Mouse (Mus musculus): ENCODE measurements around the gene Cdk20. TPM values are rescaled to one million over a fixed set of nuclear protein-coding genes. Genes with fewer than 3 reads are reported as not detected.

Gene Cdk20
- polyA plus RNA-seq, 1 experiment from 2014 or later: 4.1 TPM

- Histone ChIP-seq H3K36me3 (ENCODE audit: control insufficient read depth, insufficient read depth) (no peaks in the 10 kb centered on the region), H3K4me3 (ENCODE audit: low read depth, low read length) (no peak overlapping the region), H3K9ac (ENCODE audit: low read depth, low read length) (no peak overlapping the region), H3K9me3 (ENCODE audit: control insufficient read depth) (no peaks in the 10 kb centered on the region), H3K27me3 (replicated peaks; ENCODE audit: control insufficient read depth, insufficient read depth, low read length) (no peaks in the 10 kb centered on the region), H3K27ac (ENCODE audit: low read depth, low read length) (no peak overlapping the region), H3K4me2 (replicated peaks; ENCODE audit: low read depth) (no peak overlapping the region), H3K4me1 (replicated peaks; ENCODE audit: control insufficient read depth, insufficient read depth, low read length) (no peaks in the 10 kb centered on the region)
- WGBS: 63% methylated on average over 6 of the region's 6 CpGs
- no peak for TF ChIP-seq CTCF (IDR thresholded peaks at IDR 0.05; ENCODE audit: low read depth)
- ATAC-seq: no peak
Observed at GRCm38 (mm10) chr13:64405550-64405949, 26.6 kb upstream of the Cdk20 start.

DNA sequence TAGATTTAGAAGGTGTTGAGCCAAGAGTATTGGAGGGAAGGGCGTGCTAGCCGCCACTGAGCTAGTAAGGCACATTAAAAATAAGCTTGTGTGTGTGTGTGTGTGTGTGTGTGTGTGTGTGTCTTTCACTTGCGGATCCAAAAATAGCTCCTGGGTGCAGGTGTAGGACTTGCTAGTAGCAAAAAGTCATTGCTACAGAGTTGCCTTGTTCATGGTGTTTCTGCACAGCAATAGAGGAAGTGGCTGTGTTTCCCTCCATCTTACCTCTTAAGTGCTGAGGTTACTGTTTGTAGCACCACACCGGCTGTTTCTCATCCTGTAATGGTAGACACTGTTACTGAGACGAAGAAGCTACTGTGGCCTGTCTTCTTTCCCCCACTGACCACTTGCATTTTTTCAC is 24.1 kb upstream of the Cdk20 start:
- TF ChIP-seq CTCF (IDR thresholded peaks at IDR 0.05; ENCODE audit: low read depth): no peak
- WGBS: 82% methylated on average over 5 of the region's 5 CpGs
- no peaks in the 10 kb centered on the region for H3K36me3 ChIP-seq (ENCODE audit: control insufficient read depth, insufficient read depth)
- H3K4me2 ChIP-seq (replicated peaks; ENCODE audit: low read depth): no peak overlapping the region
- H3K9me3 ChIP-seq (ENCODE audit: control insufficient read depth): no peaks in the 10 kb centered on the region
- H3K27ac ChIP-seq (ENCODE audit: low read depth, low read length): no peak overlapping the region
- H3K27me3 ChIP-seq (replicated peaks; ENCODE audit: control insufficient read depth, insufficient read depth, low read length): no peaks in the 10 kb centered on the region
- H3K9ac ChIP-seq (ENCODE audit: low read depth, low read length): no peak overlapping the region
- no peaks in the 10 kb centered on the region for H3K4me1 ChIP-seq (replicated peaks; ENCODE audit: control insufficient read depth, insufficient read depth, low read length)
- no peak for ATAC-seq
- H3K4me3 ChIP-seq (ENCODE audit: low read depth, low read length): no peak overlapping the region

DNA sequence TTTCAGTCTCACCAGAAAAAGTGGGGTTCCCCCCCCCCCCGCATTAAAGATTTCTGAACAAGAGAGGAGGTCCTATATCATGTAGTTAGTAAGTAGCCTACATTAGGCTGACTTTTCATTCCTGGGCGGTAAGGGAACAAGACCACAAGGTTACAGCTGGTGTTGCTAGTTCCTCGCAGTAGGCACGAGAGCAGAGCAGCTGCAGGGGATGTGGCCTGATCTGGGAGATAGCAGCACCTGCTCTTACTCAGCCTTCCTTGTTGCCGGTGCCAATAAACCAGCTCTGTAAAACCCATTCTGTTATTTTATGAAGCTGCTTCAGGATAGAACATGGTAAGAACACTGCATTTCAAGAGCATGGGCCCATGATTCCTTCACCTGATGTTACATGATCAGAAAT is 21.5 kb upstream of the Cdk20 start:
- 47% methylated on average over 5 of the region's 5 CpGs for WGBS
- no peak overlapping the region for H3K9ac ChIP-seq (ENCODE audit: low read depth, low read length)
- no peak for ATAC-seq

DNA sequence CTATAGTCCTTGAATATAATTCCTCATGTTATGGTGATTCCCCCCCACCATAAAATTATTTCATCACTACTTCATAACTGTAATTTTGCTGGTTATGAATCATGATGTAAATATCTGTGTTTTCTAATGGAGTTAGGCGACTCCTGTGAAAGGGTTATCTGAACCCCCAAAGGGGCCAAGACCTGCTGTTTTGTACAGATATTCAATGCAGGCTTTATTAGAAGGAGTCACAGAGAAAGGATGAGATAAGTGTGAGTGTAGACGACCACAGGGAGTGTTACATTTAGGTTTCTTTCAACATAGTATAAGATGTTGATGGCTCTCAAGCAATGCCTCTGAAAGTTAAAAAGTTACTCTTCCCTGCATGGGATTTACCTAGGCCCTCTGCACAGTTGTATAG is 20.8 kb upstream of the Cdk20 start:
- Histone ChIP-seq H3K27ac (ENCODE audit: low read depth, low read length) (no peak overlapping the region), H3K9ac (ENCODE audit: low read depth, low read length) (no peak overlapping the region), H3K27me3 (replicated peaks; ENCODE audit: control insufficient read depth, insufficient read depth, low read length) (no peaks in the 10 kb centered on the region), H3K9me3 (ENCODE audit: control insufficient read depth) (no peaks in the 10 kb centered on the region), H3K36me3 (ENCODE audit: control insufficient read depth, insufficient read depth) (no peaks in the 10 kb centered on the region), H3K4me3 (ENCODE audit: low read depth, low read length) (no peak overlapping the region), H3K4me2 (replicated peaks; ENCODE audit: low read depth) (no peak overlapping the region), H3K4me1 (replicated peaks; ENCODE audit: control insufficient read depth, insufficient read depth, low read length) (no peaks in the 10 kb centered on the region)
- TF ChIP-seq CTCF (IDR thresholded peaks at IDR 0.05; ENCODE audit: low read depth): no peak
- no peak for ATAC-seq
- 77% methylated on average over 2 of the region's 2 CpGs for WGBS

More for the DNA sequence above, 21.5 kb upstream of the Cdk20 start:
- Histone ChIP-seq H3K27ac (ENCODE audit: low read depth, low read length) (no peak overlapping the region), H3K4me2 (replicated peaks; ENCODE audit: low read depth) (no peak overlapping the region), H3K36me3 (ENCODE audit: control insufficient read depth, insufficient read depth) (no peaks in the 10 kb centered on the region), H3K4me1 (replicated peaks; ENCODE audit: control insufficient read depth, insufficient read depth, low read length) (no peaks in the 10 kb centered on the region), H3K9me3 (ENCODE audit: control insufficient read depth) (no peaks in the 10 kb centered on the region), H3K27me3 (replicated peaks; ENCODE audit: control insufficient read depth, insufficient read depth, low read length) (no peaks in the 10 kb centered on the region), H3K4me3 (ENCODE audit: low read depth, low read length) (no peak overlapping the region)
- TF ChIP-seq CTCF (IDR thresholded peaks at IDR 0.05; ENCODE audit: low read depth): no peak

GRCm38 (mm10) chr13:64412752-64413257 is 19.3 kb upstream of the Cdk20 start:
- TF ChIP-seq CTCF (IDR thresholded peaks at IDR 0.05; ENCODE audit: low read depth): no peak
- no peak for ATAC-seq
- 82% methylated on average over 2 of the region's 2 CpGs for WGBS

DNA sequence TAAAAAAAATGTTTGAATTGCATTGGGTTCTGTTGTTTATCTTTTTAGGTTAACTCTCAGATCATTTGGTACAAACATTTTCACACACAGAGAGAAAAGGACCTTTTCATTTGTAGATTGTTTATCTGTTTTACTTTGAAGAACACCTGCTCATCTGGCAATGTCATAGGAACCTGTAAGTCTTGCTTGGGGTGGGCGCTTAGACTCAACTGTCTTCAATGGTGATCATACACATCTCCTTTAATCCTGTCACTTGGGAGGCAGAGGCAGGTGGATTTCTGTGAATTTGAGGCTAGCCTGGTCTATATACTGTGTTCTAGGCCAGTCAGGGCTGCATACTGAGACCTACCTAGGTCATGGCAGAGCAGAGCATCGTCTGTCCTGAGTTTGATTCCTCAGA is 16.5 kb upstream of the Cdk20 start:
- Histone ChIP-seq H3K4me2 (replicated peaks; ENCODE audit: low read depth) (no peak overlapping the region), H3K4me1 (replicated peaks; ENCODE audit: control insufficient read depth, insufficient read depth, low read length) (no peaks in the 10 kb centered on the region), H3K27ac (ENCODE audit: low read depth, low read length) (no peak overlapping the region), H3K9me3 (ENCODE audit: control insufficient read depth) (no peaks in the 10 kb centered on the region), H3K9ac (ENCODE audit: low read depth, low read length) (no peak overlapping the region), H3K4me3 (ENCODE audit: low read depth, low read length) (no peak overlapping the region), H3K36me3 (ENCODE audit: control insufficient read depth, insufficient read depth) (no peaks in the 10 kb centered on the region), H3K27me3 (replicated peaks; ENCODE audit: control insufficient read depth, insufficient read depth, low read length) (no peaks in the 10 kb centered on the region)
- TF ChIP-seq CTCF (IDR thresholded peaks at IDR 0.05; ENCODE audit: low read depth): no peak
- WGBS: 94% methylated on average over 2 of the region's 2 CpGs
- no peak for ATAC-seq

More at GRCm38 (mm10) chr13:64412752-64413257, 19.3 kb upstream of the Cdk20 start:
- Histone ChIP-seq H3K4me3 (ENCODE audit: low read depth, low read length) (no peak overlapping the region), H3K36me3 (ENCODE audit: control insufficient read depth, insufficient read depth) (no peaks in the 10 kb centered on the region), H3K27ac (ENCODE audit: low read depth, low read length) (no peak overlapping the region), H3K4me1 (replicated peaks; ENCODE audit: control insufficient read depth, insufficient read depth, low read length) (no peaks in the 10 kb centered on the region), H3K9me3 (ENCODE audit: control insufficient read depth) (no peaks in the 10 kb centered on the region), H3K4me2 (replicated peaks; ENCODE audit: low read depth) (no peak overlapping the region), H3K9ac (ENCODE audit: low read depth, low read length) (no peak overlapping the region), H3K27me3 (replicated peaks; ENCODE audit: control insufficient read depth, insufficient read depth, low read length) (no peaks in the 10 kb centered on the region)
